19 mouse cellular contexts compared by ENCODE assay signal in the genomic region with DNA sequence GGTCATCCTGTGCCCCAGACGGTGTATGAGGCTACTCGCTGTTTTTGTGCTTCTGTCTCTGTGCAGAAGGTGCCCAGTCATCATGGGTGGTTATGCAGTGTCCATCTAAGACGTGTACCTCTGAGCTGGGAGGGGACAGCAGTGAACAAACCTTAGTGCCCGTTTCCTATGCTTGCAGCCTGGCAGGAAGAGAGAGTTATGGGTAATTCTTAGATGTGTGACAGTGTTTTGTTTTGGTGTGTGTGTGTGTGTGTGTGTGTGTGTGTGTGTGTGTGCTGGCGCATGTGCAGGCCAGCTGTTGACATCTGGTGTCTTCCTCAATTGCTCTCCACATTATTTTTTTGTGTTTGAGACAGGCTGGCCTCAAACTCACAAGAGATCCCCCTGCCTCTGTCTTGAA. TPM values are rescaled to one million over a fixed set of nuclear protein-coding genes. Genes with fewer than 3 reads are reported as not detected.
A peak's percentile ranks its signal among the peaks of the same experiment; 100 is the strongest.
DNase-seq lines count a peak whose midpoint lies in the region; ATAC-seq and TF ChIP-seq lines count a peak whose summit lies in the region.
"Had no signal": no experiment of that assay in that cellular context is flagged by ENCODE, and none has a peak within 500 bp of the region (broad histone marks: within the 10 kb centered on the region; RNA-seq: fewer than 3 reads in every experiment).

No protein-coding gene starts in this region.

- intact Hi-C loops in left cerebral cortex, postnatal 14 days (cut with DNase I): no loop called here

- no peaks in the 10 kb centered on the region for H3K27me3 ChIP-seq in forebrain, embryonic 12.5 days
- no peaks in the 10 kb centered on the region for H3K27me3 ChIP-seq in forebrain, embryonic 14.5 days (replicated peaks; ENCODE audit: control insufficient read depth, insufficient read depth, low read length)
- no peaks in the 10 kb centered on the region for H3K27me3 ChIP-seq in thymus, adult 2 months (ENCODE audit: control insufficient read depth, insufficient read depth, low read length)
- H3K27me3 ChIP-seq: heart, embryonic 12.5 days; limb, embryonic 13.5 days; liver, embryonic 15.5 days; neural tube, embryonic 15.5 days had no signal

- WGBS in forebrain, embryonic 12.5 days: 70% methylated on average over 5 of the region's 5 CpGs
- 63% methylated on average over 5 of the region's 5 CpGs for WGBS in forebrain, embryonic 14.5 days
- WGBS in thymus, adult 2 months: 16% methylated on average over 5 of the region's 5 CpGs

- H3K4me1 ChIP-seq in forebrain, embryonic 12.5 days: peaks cover 19% of the 10 kb centered on the region
- H3K4me1 ChIP-seq in forebrain, embryonic 14.5 days (ENCODE audit: control insufficient read depth, insufficient read depth, low read length): no peaks in the 10 kb centered on the region
- peaks cover 24% of the 10 kb centered on the region for H3K4me1 ChIP-seq in thymus, adult 2 months (replicated peaks; ENCODE audit: control insufficient read depth, insufficient read depth, low read length)

- 0 out of 2 replicates have a peak, but pooled peaks have one; percentile 36 for ATAC-seq in forebrain, embryonic 12.5 days (ENCODE audit: low FRiP score)
- no peak for ATAC-seq in forebrain, embryonic 14.5 days

- no peak for TF ChIP-seq POLR2A in thymus, adult 2 months (IDR thresholded peaks at IDR 0.05; ENCODE audit: control insufficient read depth, extremely low read depth, insufficient read depth, low read length, poor library complexity)

- H3K4me3 ChIP-seq in forebrain, embryonic 12.5 days (replicated peaks): no peak overlapping the region
- no peak overlapping the region for H3K4me3 ChIP-seq in forebrain, embryonic 14.5 days (ENCODE audit: low read depth, low read length)
- H3K4me3 ChIP-seq in thymus, adult 2 months (ENCODE audit: control insufficient read depth, insufficient read depth, low read length): no peak overlapping the region
- H3K4me3 ChIP-seq: heart, embryonic 12.5 days; layer of hippocampus, adult 2 months; limb, embryonic 13.5 days; liver, embryonic 15.5 days; neural tube, embryonic 15.5 days had no signal

- DNase-seq in forebrain, embryonic 14.5 days (ENCODE audit: low spot score): no peak
- peak; percentile 53 for DNase-seq in thymus, adult 2 months
- DNase-seq in thymus, adult 18-20 months: no peak
- DNase-seq in naive thymus-derived CD4-positive, alpha-beta T cell, adult 2 months (ENCODE audit: low read depth): peak; percentile 78
- no peak for DNase-seq in layer of hippocampus, postnatal 25 days (ENCODE audit: extremely low spot score in 1 of 2, low spot score in 1 of 2)
- DNase-seq in urinary bladder, postnatal 4 days (ENCODE audit: low spot score in 2 of 2): no peak
- no peak for DNase-seq in left cerebral cortex, postnatal 14 days (ENCODE audit: low spot score in 2 of 2)
- DNase-seq: adrenal gland, postnatal 14 days; cerebellum, adult 8-10 months; embryo, embryonic 11 days; gastrocnemius, postnatal 36 days; heart, postnatal 4 days had no signal

- no peaks in the 10 kb centered on the region for H3K36me3 ChIP-seq in forebrain, embryonic 12.5 days (replicated peaks)
- H3K36me3 ChIP-seq in forebrain, embryonic 14.5 days (ENCODE audit: control insufficient read depth, insufficient read depth, low read length): no peaks in the 10 kb centered on the region
- no peaks in the 10 kb centered on the region for H3K36me3 ChIP-seq in thymus, adult 2 months (ENCODE audit: control insufficient read depth, insufficient read depth, low read length)
- H3K36me3 ChIP-seq: G1E; heart, embryonic 12.5 days; limb, embryonic 13.5 days; liver, embryonic 15.5 days; neural tube, embryonic 15.5 days had no signal

- no peak overlapping the region for H3K27ac ChIP-seq in forebrain, embryonic 12.5 days
- H3K27ac ChIP-seq in forebrain, embryonic 14.5 days (ENCODE audit: low read depth, low read length): no peak overlapping the region
- peak overlapping the region; percentile 30 for H3K27ac ChIP-seq in thymus, adult 2 months (ENCODE audit: control insufficient read depth, insufficient read depth, low read length)
- H3K27ac ChIP-seq: layer of hippocampus, adult 2 months; limb, embryonic 13.5 days; liver, embryonic 15.5 days; neural tube, embryonic 15.5 days had no signal

- H3K9me3 ChIP-seq in forebrain, embryonic 12.5 days: no peaks in the 10 kb centered on the region
- H3K9me3 ChIP-seq in forebrain, embryonic 14.5 days (replicated peaks; ENCODE audit: control insufficient read depth, low read length): no peaks in the 10 kb centered on the region
- H3K9me3 ChIP-seq: G1E; heart, embryonic 12.5 days; limb, embryonic 13.5 days; liver, embryonic 15.5 days; neural tube, embryonic 15.5 days had no signal

- no peak for TF ChIP-seq CTCF in thymus, adult 2 months (IDR thresholded peaks at IDR 0.05; ENCODE audit: borderline replicate concordance, control insufficient read depth, extremely low read depth, insufficient read depth, low read length, poor library complexity)

- no peak overlapping the region for H3K4me2 ChIP-seq in forebrain, embryonic 12.5 days
- no peak overlapping the region for H3K4me2 ChIP-seq in forebrain, embryonic 14.5 days (ENCODE audit: low read length)
- H3K4me2 ChIP-seq: heart, embryonic 12.5 days; limb, embryonic 13.5 days; liver, embryonic 15.5 days; neural tube, embryonic 15.5 days had no signal

- no peak overlapping the region for H3K9ac ChIP-seq in forebrain, embryonic 12.5 days
- H3K9ac ChIP-seq in forebrain, embryonic 14.5 days (ENCODE audit: low read length): no peak overlapping the region
- H3K9ac ChIP-seq: heart, embryonic 12.5 days; limb, embryonic 13.5 days; liver, embryonic 15.5 days; neural tube, embryonic 15.5 days had no signal

RNA-seq across cellular contexts. Expression of a gene that starts 20.6 kb away (rescaled TPM):
- 5.1 and 5.2 TPM in 2 replicates for polyA plus RNA-seq in forebrain, embryonic 12.5 days (2016; fragmentation: Nextera tagmentation; extraction: Ambion mirVana)
- polyA plus RNA-seq in forebrain, embryonic 14.5 days (2014; fragmentation: Nextera tagmentation; extraction: Ambion mirVana): 6.8 and 7.6 TPM in 2 replicates
- polyA plus RNA-seq in thymus, adult 2 months (2012; rRNA removed): 355 and 394 TPM in 2 replicates
- total RNA-seq in layer of hippocampus, postnatal 25 days (2021): 10 to 100 TPM; 31.1 to 32.6 TPM
- 10 to 100 TPM; 25.3 to 26.8 TPM for total RNA-seq in left cerebral cortex, postnatal 14 days (2021)

RNA-seq across cellular contexts. Expression of a gene that starts 44.1 kb away (rescaled TPM):
- polyA plus RNA-seq in forebrain, embryonic 12.5 days (2016; fragmentation: Nextera tagmentation; extraction: Ambion mirVana): 8.6 and 10.9 TPM in 2 replicates
- polyA plus RNA-seq in forebrain, embryonic 14.5 days (2014; fragmentation: Nextera tagmentation; extraction: Ambion mirVana): 3.0 and 3.4 TPM in 2 replicates
- 6.5 and 8.1 TPM in 2 replicates for polyA plus RNA-seq in thymus, adult 2 months (2012; rRNA removed)
- 1 to 10 TPM; 1.9 to 2.0 TPM for total RNA-seq in layer of hippocampus, postnatal 25 days (2021)
- total RNA-seq in left cerebral cortex, postnatal 14 days (2021): 1 to 10 TPM; 1.4 to 1.5 TPM
- total RNA-seq: G1E had no signal

Comparison
In these comparisons a context has a peak if more than half of its experiments do, and no peak if none do; other contexts are left out.
1. DNase-seq: peak in thymus, adult 2 months (single experiment) and naive thymus-derived CD4-positive, alpha-beta T cell, adult 2 months (single experiment); none in forebrain, embryonic 14.5 days (single experiment), thymus, adult 18-20 months (0 of 2), layer of hippocampus, postnatal 25 days (0 of 2), urinary bladder, postnatal 4 days (0 of 2) and left cerebral cortex, postnatal 14 days (0 of 2).
2. RNA of a gene that starts 20.6 kb away (polyA plus RNA-seq): 355 to 394 TPM in thymus, adult 2 months; 6.8 to 7.6 TPM in forebrain, embryonic 14.5 days and 5.1 to 5.2 TPM in forebrain, embryonic 12.5 days; every median in the first group is over 10 times any median in the second.